14 mouse cellular contexts compared by ENCODE assay signal in genomic region chr13:51757099-51757498, GRCm38 (mm10). TPM values are rescaled to one million over a fixed set of nuclear protein-coding genes. Genes with fewer than 3 reads are reported as not detected.
DNase-seq lines count a peak whose midpoint lies in the region; ATAC-seq and TF ChIP-seq lines count a peak whose summit lies in the region.
"Had no signal": no experiment of that assay in that cellular context is flagged by ENCODE, and none has a peak within 500 bp of the region (broad histone marks: within the 10 kb centered on the region; RNA-seq: fewer than 3 reads in every experiment).

No protein-coding gene starts in this region.

- no peak overlapping the region for H3K4me2 ChIP-seq in heart, embryonic 11.5 days
- H3K4me2 ChIP-seq in liver, embryonic 16.5 days (ENCODE audit: low read depth, low read length), result no peak overlapping the region
- H3K4me2 ChIP-seq in forebrain, embryonic 12.5 days, result no peak overlapping the region
- H3K4me2 ChIP-seq: midbrain, embryonic 15.5 days; neural tube, embryonic 12.5 days had no signal

- no peak for ATAC-seq in heart, embryonic 11.5 days (replicated peaks; ENCODE audit: insufficient number of reproducible peaks, low FRiP score, low TSS enrichment)
- ATAC-seq in liver, embryonic 16.5 days (ENCODE audit: low read depth), result no peak
- no peak for ATAC-seq in forebrain, embryonic 12.5 days (ENCODE audit: low FRiP score)
- ATAC-seq: midbrain, embryonic 15.5 days had no signal

- TF ChIP-seq CTCF in thymus, adult 2 months (IDR thresholded peaks at IDR 0.05; ENCODE audit: borderline replicate concordance, control insufficient read depth, extremely low read depth, insufficient read depth, low read length, poor library complexity), result no peak

- H3K4me1 ChIP-seq in heart, embryonic 11.5 days (ENCODE audit: control insufficient read depth, insufficient read depth, low read length), result peaks cover 69% of the 10 kb centered on the region
- H3K4me1 ChIP-seq in thymus, adult 2 months (replicated peaks; ENCODE audit: control insufficient read depth, insufficient read depth, low read length), result peaks cover 90% of the 10 kb centered on the region
- peaks cover 21% of the 10 kb centered on the region for H3K4me1 ChIP-seq in liver, embryonic 16.5 days (ENCODE audit: control insufficient read depth, low read depth, low read length)
- H3K4me1 ChIP-seq in forebrain, embryonic 12.5 days, result peaks cover 61% of the 10 kb centered on the region

- H3K36me3 ChIP-seq in heart, embryonic 11.5 days (ENCODE audit: control insufficient read depth, insufficient read depth, low read length), result no peaks in the 10 kb centered on the region
- H3K36me3 ChIP-seq in thymus, adult 2 months (ENCODE audit: control insufficient read depth, insufficient read depth, low read length), result no peaks in the 10 kb centered on the region; the same call in 1 of the 2 replicates
- no peaks in the 10 kb centered on the region for H3K36me3 ChIP-seq in liver, embryonic 16.5 days (ENCODE audit: control insufficient read depth, insufficient read depth)
- H3K36me3 ChIP-seq in forebrain, embryonic 12.5 days (replicated peaks), result no peaks in the 10 kb centered on the region
- H3K36me3 ChIP-seq: midbrain, embryonic 15.5 days; neural tube, embryonic 12.5 days had no signal

- H3K9me3 ChIP-seq in heart, embryonic 11.5 days (replicated peaks; ENCODE audit: control insufficient read depth, low read length), result no peaks in the 10 kb centered on the region
- no peaks in the 10 kb centered on the region for H3K9me3 ChIP-seq in liver, embryonic 16.5 days (replicated peaks; ENCODE audit: control insufficient read depth, low read length)
- H3K9me3 ChIP-seq in forebrain, embryonic 12.5 days, result no peaks in the 10 kb centered on the region
- H3K9me3 ChIP-seq: midbrain, embryonic 15.5 days; neural tube, embryonic 12.5 days had no signal

- whole genome bisulfite sequencing in heart, embryonic 11.5 days (ENCODE audit: insufficient replicate concordance), result 54% methylated on average over 2 of the region's 2 CpGs
- 15% methylated on average over 2 of the region's 2 CpGs for WGBS in thymus, adult 2 months
- 37% methylated on average over 2 of the region's 2 CpGs for WGBS in liver, embryonic 16.5 days (ENCODE audit: insufficient replicate concordance)
- 80% methylated on average over 2 of the region's 2 CpGs for WGBS in forebrain, embryonic 12.5 days

- H3K27me3 ChIP-seq in heart, embryonic 11.5 days (ENCODE audit: control insufficient read depth, insufficient read depth, low read length), result no peaks in the 10 kb centered on the region
- H3K27me3 ChIP-seq in thymus, adult 2 months (ENCODE audit: control insufficient read depth, insufficient read depth, low read length), result no peaks in the 10 kb centered on the region
- H3K27me3 ChIP-seq in liver, embryonic 16.5 days (ENCODE audit: control insufficient read depth, insufficient read depth, low read depth, low read length), result no peaks in the 10 kb centered on the region
- 0 out of 2 replicates have a peak, but pooled peaks cover 2% of the 10 kb centered on the region for H3K27me3 ChIP-seq in forebrain, embryonic 12.5 days
- H3K27me3 ChIP-seq: midbrain, embryonic 15.5 days; neural tube, embryonic 12.5 days had no signal

- no peak overlapping the region for H3K4me3 ChIP-seq in heart, embryonic 11.5 days (ENCODE audit: low read depth, low read length)
- H3K4me3 ChIP-seq in thymus, adult 2 months (ENCODE audit: control insufficient read depth, insufficient read depth, low read length), result no peak overlapping the region
- no peak overlapping the region for H3K4me3 ChIP-seq in liver, embryonic 16.5 days (ENCODE audit: low read depth, low read length)
- H3K4me3 ChIP-seq in forebrain, embryonic 12.5 days (replicated peaks), result no peak overlapping the region
- H3K4me3 ChIP-seq: erythroblast, embryonic 14.5 days; midbrain, embryonic 15.5 days; neural tube, embryonic 12.5 days had no signal

- H3K27ac ChIP-seq in heart, embryonic 11.5 days (ENCODE audit: low read depth, low read length), result peak overlapping the region; percentile 50; the same call in 1 of the 2 replicates
- H3K27ac ChIP-seq in thymus, adult 2 months (ENCODE audit: control insufficient read depth, insufficient read depth, low read length), result peak overlapping the region; percentile 98
- peak overlapping the region; percentile 45 for H3K27ac ChIP-seq in liver, embryonic 16.5 days (ENCODE audit: low read length)
- H3K27ac ChIP-seq in forebrain, embryonic 12.5 days, result no peak overlapping the region
- H3K27ac ChIP-seq: neural tube, embryonic 12.5 days had no signal

- no peak for TF ChIP-seq POLR2A in thymus, adult 2 months (IDR thresholded peaks at IDR 0.05; ENCODE audit: control insufficient read depth, extremely low read depth, insufficient read depth, low read length, poor library complexity)

- DNase-seq in heart, adult 11 months, result no peak
- no peak for DNase-seq in thymus, adult 2 months
- no peak for DNase-seq in thymus, postnatal 4 days
- no peak for DNase-seq in ovary, postnatal 14 days (ENCODE audit: low spot score)
- DNase-seq in kidney, postnatal 25 days, result no peak
- DNase-seq: cerebellum, adult 9-11 months; kidney, postnatal 14 days; retina, postnatal 1 day had no signal

- H3K9ac ChIP-seq in heart, embryonic 11.5 days (ENCODE audit: low read depth, low read length), result no peak overlapping the region
- H3K9ac ChIP-seq in liver, embryonic 16.5 days (ENCODE audit: low read depth, low read length), result no peak overlapping the region
- H3K9ac ChIP-seq in forebrain, embryonic 12.5 days, result no peak overlapping the region
- H3K9ac ChIP-seq: midbrain, embryonic 15.5 days; neural tube, embryonic 12.5 days had no signal

RNA-seq across cellular contexts. Expression of gene Sema4d, which starts 36.4 kb away (rescaled TPM):
- polyA plus RNA-seq in heart, embryonic 11.5 days (2014; fragmentation: Nextera tagmentation; extraction: Ambion mirVana), result 11.0 and 13.7 TPM in 2 replicates
- 156 and 182 TPM in 2 replicates for polyA plus RNA-seq in thymus, adult 2 months (2012; rRNA removed)
- 3.7 and 4.1 TPM in 2 replicates for polyA plus RNA-seq in liver, embryonic 16.5 days (2015; fragmentation: Nextera tagmentation; extraction: Ambion mirVana)
- polyA plus RNA-seq in forebrain, embryonic 12.5 days (2016; fragmentation: Nextera tagmentation; extraction: Ambion mirVana), result 8.2 and 11.4 TPM in 2 replicates

Comparison
In these comparisons a context has a peak if more than half of its experiments do, and no peak if none do; other contexts are left out.
1. RNA of gene Sema4d, which starts 36.4 kb away (polyA plus RNA-seq): 156 to 182 TPM in thymus, adult 2 months; 11.0 to 13.7 TPM in heart, embryonic 11.5 days, 8.2 to 11.4 TPM in forebrain, embryonic 12.5 days and 3.7 to 4.1 TPM in liver, embryonic 16.5 days; every median in the first group is over 10 times any median in the second.